Mouse (Mus musculus): ENCODE results near the gene Slc16a11.
"Not testable (repeated sequence)": the region's sequence is repeated elsewhere in the genome, so short reads cannot be mapped to it uniquely, and the experiment has no call there.

Gene Slc16a11

DNA sequence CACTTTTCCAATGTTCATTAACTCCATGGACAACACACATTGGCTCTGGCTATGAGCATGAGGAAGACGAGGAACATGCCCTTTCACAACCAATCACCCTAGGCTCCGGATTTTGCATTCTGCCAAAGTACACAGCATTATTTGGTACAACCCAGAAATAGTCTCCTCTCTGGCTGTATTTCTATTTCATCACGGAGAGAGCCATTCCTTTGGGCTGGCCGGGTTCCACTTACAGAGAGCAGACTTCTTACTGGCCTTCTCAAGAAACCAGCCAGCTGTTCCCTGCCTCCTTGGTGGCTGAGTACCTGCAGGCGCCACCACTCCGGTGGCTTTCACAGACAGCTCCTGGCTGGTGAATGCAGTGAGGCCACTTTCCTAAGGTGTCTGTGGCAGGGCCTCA, at the start of gene Slc16a11:
Gene Slc16a11, plus strand, starts transcription at position 330 of the 400 bp plus-strand sequence.
- DNase-seq (ENCODE audit: low spot score) = no peak

GRCm38 (mm10) chr11:70165972-70166921, 46.3 kb upstream of the Slc16a11 start:
- peak; percentile 46 for DNase-seq (ENCODE audit: low spot score)

DNA sequence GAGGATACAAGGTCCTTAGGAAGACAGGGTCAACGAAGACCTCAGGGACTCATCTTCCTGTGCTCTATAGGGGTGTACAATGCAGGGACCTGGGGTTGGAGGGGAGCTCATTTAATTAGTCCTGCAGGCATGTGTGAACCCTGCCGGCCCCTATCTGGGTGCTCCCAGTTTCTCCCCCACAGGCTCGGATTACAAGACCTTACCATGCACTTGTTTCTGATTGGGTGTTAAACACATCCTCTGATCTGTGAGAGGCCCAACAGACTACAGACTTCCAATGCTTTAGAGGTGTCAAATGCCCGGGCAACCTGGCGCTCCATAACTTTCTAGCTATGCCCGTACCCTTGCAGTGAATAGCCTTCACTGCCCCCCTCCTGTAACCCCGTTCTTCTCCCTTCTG, 44.4 kb upstream of the Slc16a11 start:
- no peak for DNase-seq (ENCODE audit: low spot score)

- DNase-seq (ENCODE audit: low spot score) = not testable (repeated sequence)
Observed at GRCm38 (mm10) chr11:70169471-70169870, 43.1 kb upstream of the Slc16a11 start.

DNA sequence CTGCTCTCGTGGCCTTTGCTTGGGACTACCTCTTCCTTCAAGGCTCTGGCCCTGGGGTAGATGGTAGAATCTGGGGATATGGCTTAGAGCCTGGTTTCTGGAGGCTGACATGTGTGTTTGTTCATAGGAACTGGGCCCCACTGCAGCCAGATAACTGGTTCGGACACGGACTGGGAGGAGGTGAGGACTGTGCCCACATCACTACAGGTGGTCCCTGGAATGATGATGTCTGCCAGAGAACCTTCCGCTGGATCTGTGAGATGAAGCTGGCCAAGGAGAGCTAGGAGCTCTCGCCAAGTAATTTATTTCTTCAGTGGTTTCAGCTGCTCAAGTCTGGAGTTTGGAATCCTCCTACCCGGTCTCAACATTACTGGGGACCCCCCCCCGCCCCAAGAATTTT, 42.3 kb upstream of the Slc16a11 start:
- DNase-seq (ENCODE audit: low spot score) = no peak

DNA sequence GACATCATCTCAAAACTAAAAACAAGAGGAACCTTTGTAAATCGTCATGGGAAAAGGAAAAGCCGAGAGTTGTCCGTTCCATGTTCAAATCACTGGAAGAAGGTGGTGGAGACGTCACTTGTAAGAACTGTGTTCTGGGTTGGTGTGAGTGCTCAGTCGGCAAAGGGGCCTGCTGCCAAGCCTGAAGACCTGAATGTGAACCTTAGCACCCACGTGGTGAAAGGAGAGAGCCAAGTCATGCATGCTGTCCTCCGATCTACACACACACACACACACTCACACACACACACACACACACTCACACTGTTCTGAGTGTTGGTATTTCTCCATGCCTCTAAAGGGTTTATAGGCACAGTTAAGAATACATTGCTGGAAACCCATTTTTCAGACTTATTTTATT, 41.4 kb upstream of the Slc16a11 start:
- no peak for DNase-seq (ENCODE audit: low spot score)

- DNase-seq (ENCODE audit: low spot score) = no peak
Observed at GRCm38 (mm10) chr11:70171847-70172246, 40.7 kb upstream of the Slc16a11 start.

DNA sequence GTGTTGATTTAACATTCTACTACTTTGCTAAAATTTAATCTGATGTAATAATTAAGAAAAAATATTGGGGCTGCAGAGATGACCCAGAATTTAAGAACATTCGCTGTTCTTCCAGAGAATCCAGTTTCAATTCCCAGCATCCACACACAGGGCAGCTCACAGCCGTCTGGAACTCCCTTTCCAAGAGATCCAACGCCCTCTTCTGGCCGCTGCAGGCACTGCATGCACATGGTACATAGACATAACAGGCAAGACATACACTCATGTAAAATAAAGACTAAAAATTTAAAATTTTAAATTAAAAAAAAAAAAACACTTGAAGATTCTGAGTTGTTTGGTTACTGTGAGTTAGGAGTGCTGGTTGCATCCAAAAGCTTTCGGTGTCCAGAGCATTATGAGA, 40.3 kb upstream of the Slc16a11 start:
- no peak for DNase-seq (ENCODE audit: low spot score)

- no peak for DNase-seq (ENCODE audit: low spot score)
Observed at GRCm38 (mm10) chr11:70174491-70174890, 38.1 kb upstream of the Slc16a11 start.

GRCm38 (mm10) chr11:70177647-70178046, 34.9 kb upstream of the Slc16a11 start:
- DNase-seq (ENCODE audit: low spot score) = no peak

GRCm38 (mm10) chr11:70178311-70178710, 34.2 kb upstream of the Slc16a11 start:
- DNase-seq (ENCODE audit: low spot score) = no peak

GRCm38 (mm10) chr11:70178756-70179155, 33.8 kb upstream of the Slc16a11 start:
- DNase-seq (ENCODE audit: low spot score) = no peak

DNA sequence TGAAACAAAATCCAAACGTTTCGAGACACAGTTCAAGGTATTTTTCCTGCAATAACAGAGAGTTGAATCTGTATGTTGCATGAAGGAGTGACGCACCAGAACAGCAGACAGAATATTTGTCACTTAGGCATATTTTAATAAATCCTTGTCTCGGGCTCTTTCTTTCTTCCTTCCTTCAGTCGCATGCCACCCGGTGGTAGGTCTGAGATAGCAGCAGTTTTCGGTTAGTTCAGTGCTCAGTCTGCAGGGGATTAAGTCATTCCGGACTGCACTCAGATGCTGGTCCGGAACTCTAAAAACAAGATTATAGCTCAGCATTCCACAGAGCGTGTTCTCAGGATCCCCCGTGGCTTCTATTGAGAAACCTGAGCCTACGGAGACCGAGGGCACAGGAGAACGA, 33.2 kb upstream of the Slc16a11 start:
- DNase-seq (ENCODE audit: low spot score) = no peak

GRCm38 (mm10) chr11:70180496-70180895, 32.1 kb upstream of the Slc16a11 start:
- DNase-seq (ENCODE audit: low spot score) = no peak

DNA sequence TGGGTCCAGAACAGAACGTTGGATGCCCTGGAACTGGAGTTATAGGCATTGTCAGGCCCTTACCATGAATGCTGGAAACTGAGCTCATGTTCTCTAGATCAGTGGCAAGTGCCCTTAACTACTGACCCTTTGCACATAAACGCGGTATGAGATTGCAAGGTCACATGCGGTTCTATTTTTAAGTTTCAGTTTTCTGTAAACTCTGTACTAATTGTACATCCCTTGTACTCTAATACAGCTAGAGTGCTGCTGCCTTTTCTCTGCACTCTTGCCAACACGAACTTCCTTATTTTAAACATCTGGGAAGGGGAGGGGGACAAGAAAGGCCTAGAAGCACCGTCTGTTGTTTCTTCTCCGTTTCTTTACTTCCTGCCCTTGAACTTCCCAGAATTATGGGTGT, 27.4 kb upstream of the Slc16a11 start:
- DNase-seq (ENCODE audit: low spot score) = no peak

GRCm38 (mm10) chr11:70189319-70190134, 23.0 kb upstream of the Slc16a11 start:
- no peak for DNase-seq (ENCODE audit: low spot score)

- no peak for DNase-seq (ENCODE audit: low spot score)
Observed at GRCm38 (mm10) chr11:70191188-70191587, 21.4 kb upstream of the Slc16a11 start.

GRCm38 (mm10) chr11:70192157-70192556, 20.4 kb upstream of the Slc16a11 start:
- no peak for DNase-seq (ENCODE audit: low spot score)

GRCm38 (mm10) chr11:70193354-70194285, 18.9 kb upstream of the Slc16a11 start:
- DNase-seq (ENCODE audit: low spot score) = no peak

DNA sequence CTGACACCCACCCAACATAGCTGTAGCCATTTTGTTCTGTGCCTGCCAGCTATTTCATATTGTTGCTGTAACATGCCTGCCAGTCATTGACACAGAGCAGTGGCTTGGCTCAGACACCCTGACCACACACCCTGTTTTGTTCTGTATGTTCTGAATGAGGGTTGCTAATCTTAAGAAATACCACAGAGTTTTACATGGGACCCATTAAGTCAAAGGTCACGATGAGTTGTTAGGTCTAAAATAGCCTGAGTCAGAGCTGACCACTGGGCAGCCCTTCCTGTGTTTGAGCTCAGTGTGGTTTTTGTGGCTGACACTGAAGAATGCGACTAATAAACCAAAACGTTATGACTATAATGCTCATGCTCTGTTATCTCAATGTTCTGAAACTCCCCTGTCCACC, 14.2 kb upstream of the Slc16a11 start:
- no peak for DNase-seq (ENCODE audit: low spot score)

GRCm38 (mm10) chr11:70199107-70199506, 13.4 kb upstream of the Slc16a11 start:
- no peak for DNase-seq (ENCODE audit: low spot score)

All from ovary, postnatal 36 days (tissue).